Mouse (Mus musculus) ES-CJ7 (cell line): ENCODE measurements around the gene Fcmr.
A peak's percentile ranks its signal among the peaks of the same experiment; 100 is the strongest.

ENCODE experiments used
- DNase-seq: peaks from one replicate; pipeline ENCODE4 v3.0.0; 2011; ENCODE audit warnings: low read depth, low spot score

The Fcmr gene

GRCm38 (mm10) chr1:130865541-130866221, at the start of gene Fcmr:
Gene Fcmr (plus strand): TSS chr1:130865669.
- no peak for DNase-seq

- no peak for DNase-seq
Observed at GRCm38 (mm10) chr1:130819737-130820136, 45.7 kb upstream of the Fcmr start.

- DNase-seq: no peak
Observed at GRCm38 (mm10) chr1:130820316-130821148, 44.9 kb upstream of the Fcmr start.

GRCm38 (mm10) chr1:130821149-130821471, 44.4 kb upstream of the Fcmr start:
- DNase-seq: no peak

- no peak for DNase-seq
Observed at GRCm38 (mm10) chr1:130821911-130822625, 43.4 kb upstream of the Fcmr start.

- DNase-seq: no peak
Observed at GRCm38 (mm10) chr1:130826448-130826847, 39.0 kb upstream of the Fcmr start, which contains the start of gene Pigr. Gene Pigr (plus strand): TSS chr1:130826684.

- DNase-seq: no peak
Observed at GRCm38 (mm10) chr1:130828656-130829055, 36.8 kb upstream of the Fcmr start.

GRCm38 (mm10) chr1:130829906-130830830, 35.3 kb upstream of the Fcmr start:
- DNase-seq: no peak

GRCm38 (mm10) chr1:130832230-130833149, 33.0 kb upstream of the Fcmr start:
- DNase-seq: no peak

- DNase-seq: no peak
Observed at GRCm38 (mm10) chr1:130835161-130835936, 30.1 kb upstream of the Fcmr start.

- DNase-seq: peak; percentile 59
Observed at GRCm38 (mm10) chr1:130838288-130838687, 27.2 kb upstream of the Fcmr start.

- DNase-seq: no peak
Observed at GRCm38 (mm10) chr1:130840599-130841379, 24.7 kb upstream of the Fcmr start.

- DNase-seq: no peak
Observed at GRCm38 (mm10) chr1:130841621-130842020, 23.8 kb upstream of the Fcmr start.

- DNase-seq: no peak
Observed at GRCm38 (mm10) chr1:130844516-130844915, 21.0 kb upstream of the Fcmr start.

- DNase-seq: no peak
Observed at GRCm38 (mm10) chr1:130849530-130850214, 15.8 kb upstream of the Fcmr start.

GRCm38 (mm10) chr1:130850405-130850804, 15.1 kb upstream of the Fcmr start:
- DNase-seq: no peak

GRCm38 (mm10) chr1:130854819-130855218, 10.7 kb upstream of the Fcmr start:
- no peak for DNase-seq

- no peak for DNase-seq
Observed at GRCm38 (mm10) chr1:130855723-130856122, 9.7 kb upstream of the Fcmr start.
